Mouse (Mus musculus): ENCODE data around the gene Grcc10.

Gene Grcc10

DNA sequence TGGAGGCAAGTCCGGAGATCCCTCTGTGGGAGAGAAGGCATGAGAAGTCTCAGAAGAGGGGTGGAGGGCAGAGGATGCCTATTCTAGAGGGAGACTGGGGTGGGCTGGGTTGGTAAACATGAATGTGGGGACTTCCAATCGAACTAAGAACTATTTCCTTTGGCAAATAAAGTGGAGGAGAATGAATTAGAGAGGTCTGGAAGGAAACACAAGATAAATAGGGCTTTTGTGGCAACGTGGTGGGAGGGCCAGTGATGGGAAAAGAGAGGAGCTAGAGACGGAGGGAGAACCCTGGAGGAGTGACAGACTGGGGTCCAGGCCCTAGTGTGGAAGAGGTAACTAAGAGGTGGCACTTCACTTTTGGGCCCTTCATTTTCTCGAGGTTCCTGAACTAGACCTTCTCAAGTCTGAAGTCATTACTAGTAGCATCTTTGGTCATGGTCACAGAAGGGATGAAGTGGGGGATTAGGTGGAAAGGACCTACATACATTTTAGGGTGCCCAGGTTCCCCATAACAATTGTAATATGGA is 16.2 kb upstream of the Grcc10 start:
- in situ Hi-C loops (cut with MboI, MseI) = loop anchor here (10.0 kb wide), 1 partner anchor 823 kb away; no protein-coding TSS in a partner anchor

DNA sequence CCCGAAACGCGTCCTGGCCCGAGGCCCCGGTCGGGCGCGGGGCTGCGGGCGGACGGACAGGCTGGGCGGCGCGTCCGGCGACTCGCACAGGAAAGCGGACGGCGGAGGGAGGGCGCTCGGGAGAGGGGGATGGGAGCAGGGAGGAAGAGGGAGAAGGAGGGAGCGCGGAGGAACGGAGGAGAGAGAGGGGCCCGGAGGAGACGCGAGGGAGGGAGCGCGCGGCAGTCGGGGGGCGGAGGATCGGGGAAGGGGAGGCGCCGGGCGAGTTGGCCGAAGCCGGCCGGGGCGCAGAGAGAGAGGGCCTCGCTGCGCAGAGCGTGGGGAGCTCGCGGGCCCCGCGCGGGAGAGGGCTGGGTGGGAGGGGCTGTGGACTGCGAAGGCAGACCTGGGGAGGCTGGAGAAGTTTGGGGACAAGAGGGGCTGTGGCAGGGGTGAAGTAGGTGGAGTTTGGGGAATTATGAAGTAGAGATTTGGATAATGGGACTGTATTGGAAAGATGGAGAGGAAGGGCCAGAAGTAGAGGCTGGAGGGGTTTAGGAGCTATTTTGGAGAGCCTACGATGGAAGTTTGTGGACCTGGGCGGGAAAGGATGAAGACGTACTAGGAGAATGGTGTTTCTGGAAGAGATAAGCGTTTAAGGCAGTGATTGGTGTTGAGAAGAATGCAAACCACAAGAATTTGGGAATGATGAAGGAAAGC is 15.6 kb upstream of the Grcc10 start:
- in situ Hi-C loops (cut with MboI, MseI) = loop anchor here (10.0 kb wide), 1 partner anchor 822 kb away; no protein-coding TSS in a partner anchor

DNA sequence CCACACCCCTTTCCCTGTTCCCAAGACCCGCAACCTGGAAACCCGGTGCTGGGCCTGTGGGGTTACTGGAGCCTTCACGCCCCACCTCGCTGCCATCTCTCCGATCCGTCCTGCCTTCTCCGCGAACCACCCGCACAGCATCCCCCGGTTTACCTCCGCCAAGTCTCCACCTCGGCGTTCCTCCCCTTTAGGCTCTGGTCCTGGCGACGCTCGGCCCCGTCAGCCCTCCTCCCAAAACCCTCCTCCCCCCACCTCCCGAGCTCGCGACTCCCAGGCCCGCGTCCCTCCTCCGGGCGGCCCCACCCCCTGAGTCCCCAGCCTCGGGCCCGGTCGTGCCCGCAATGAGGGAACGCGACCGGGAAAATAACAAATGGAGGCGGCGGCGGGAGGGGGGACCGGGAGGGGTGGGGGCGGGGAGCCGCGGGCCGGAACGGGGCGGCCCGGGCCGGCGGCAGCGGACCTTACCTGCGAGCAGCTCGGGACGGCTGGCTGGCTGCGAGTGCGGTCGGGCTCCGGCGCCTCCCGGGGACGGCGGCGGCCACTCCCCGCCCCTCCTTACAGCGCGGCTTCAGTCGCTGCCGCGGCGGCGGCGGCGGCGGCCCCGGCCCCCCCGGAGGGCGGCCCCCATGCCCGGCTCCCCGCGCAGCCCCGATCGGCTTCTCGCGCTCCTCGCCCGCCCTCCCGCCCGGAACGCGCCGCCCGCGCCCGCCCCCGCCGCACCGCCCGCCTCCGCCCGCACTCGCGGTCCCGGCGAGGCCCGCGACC is 14.8 kb upstream of the Grcc10 start, which contains the start of the genes Gm45234 and Atn1:
Gene Gm45234, minus strand, starts transcription at position 191 of the 765 bp plus-strand sequence.
Gene Atn1, minus strand, starts transcription at position 694 of the 765 bp plus-strand sequence.
- in situ Hi-C loops (cut with MboI, MseI) = loop anchor here (10.0 kb wide), 1 partner anchor 821 kb away; no protein-coding TSS in a partner anchor

DNA sequence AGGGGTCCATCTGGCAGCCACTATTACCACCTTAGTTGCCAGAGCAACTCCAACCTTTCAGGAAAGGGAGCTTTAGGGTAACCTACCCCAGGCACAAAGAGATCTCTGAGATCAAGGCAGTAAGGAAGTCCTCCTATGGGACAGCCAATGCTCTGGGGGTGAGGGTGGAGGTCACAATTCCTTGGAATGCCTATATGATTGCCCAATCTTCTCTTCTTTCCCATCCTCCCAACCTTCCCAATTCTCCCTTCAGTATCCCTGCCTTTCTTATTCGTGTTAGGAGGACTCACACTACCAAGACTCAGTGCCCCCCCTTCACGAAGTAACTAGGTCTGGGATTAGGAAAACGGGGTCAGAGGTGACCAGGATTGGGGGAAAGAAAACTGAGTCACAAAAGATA is 14.1 kb upstream of the Grcc10 start:
- in situ Hi-C loops (cut with MboI, MseI) = loop anchor here (10.0 kb wide), 1 partner anchor 821 kb away; no protein-coding TSS in a partner anchor

DNA sequence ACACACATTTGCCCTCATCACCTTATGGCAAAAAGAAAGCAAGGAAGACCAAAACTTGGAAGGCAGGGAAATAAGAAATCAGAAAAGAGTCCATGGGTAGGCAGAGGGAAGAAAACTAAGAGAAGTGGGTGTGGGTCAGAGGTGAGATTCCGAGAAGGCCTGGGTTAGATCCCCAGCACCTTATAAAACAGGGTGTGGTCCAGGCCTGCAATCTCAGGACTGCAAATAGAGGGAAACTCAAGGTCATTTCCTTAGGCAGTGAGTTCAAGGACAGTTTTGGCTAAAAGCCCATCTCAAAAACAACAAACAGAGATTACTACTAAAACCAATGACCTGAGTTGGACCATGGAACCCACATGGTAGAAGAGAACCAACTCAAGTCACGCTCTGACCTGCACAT is 12.7 kb upstream of the Grcc10 start:
- in situ Hi-C loops (cut with MboI, MseI) = loop anchor here (10.0 kb wide), 1 partner anchor 819 kb away; no protein-coding TSS in a partner anchor

DNA sequence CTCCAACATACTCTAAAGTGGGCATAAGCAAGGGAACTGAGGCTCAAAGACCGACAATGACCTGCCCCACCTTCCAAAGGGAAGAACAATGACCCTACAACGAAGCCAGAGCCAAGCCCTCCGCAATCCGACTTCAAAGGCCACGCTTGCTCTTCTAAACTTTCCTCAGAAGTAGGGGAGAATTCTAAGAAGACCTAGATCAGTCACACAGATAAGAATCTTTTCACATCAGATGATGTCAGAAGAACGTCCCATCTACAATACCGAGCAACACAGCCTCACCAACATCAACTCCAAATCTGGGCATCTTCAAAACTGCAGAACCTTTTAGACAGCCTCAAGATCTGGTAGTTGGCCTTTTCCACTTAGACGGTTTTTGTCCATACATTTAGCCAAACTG is 9.2 kb upstream of the Grcc10 start:
- in situ Hi-C loops (cut with MboI, MseI) = loop anchor here (10.0 kb wide), 1 partner anchor 816 kb away; no protein-coding TSS in a partner anchor

DNA sequence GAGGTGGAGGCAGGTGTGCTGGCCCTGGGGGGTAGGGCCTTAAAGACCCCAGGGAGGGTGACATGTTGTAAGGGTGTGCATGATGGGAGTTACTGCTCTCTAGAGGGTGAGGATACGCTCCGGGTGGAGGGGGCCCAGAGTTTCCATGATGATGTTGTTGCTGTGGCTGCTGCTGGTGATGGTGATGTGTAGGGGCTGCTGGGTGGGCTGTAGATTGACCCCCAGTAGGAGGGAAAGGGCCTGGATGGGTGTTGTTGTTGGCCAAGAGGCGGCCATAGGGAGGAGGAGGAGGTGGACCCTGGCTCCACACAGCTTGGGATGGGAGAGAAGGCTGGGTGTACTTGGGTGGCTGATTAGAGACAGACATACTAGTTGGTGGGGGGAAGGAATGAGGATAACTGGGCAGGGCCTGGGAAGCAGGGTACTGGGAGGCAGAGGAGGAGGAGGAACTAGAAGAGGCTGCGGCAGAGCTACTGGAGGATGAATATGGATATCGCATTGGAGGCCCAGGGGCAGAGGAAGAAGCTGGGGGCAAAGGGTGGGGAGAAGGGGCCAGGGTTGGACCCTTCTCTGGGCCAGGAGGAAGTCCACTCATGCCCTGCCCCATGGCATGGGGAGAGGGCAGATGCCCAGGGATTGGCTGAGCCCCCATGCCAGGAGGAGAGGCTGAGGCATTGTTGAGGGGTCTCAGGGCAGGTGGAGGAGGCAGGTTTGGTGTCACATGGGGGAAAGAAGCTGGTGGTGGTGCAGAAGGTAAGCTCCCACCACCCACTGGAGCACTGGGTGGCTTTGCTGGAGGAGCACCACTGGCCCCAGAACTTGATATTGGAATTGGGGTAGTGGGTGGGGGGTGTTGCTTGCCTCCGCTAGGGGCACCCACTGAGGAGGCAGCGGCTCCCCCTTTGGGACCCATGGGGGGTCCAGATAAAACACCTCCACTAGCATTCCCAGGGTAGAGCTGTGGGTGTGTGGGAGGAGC is 5.8 kb upstream of the Grcc10 start:
- in situ Hi-C loops (cut with MboI, MseI) = no loop called here

DNA sequence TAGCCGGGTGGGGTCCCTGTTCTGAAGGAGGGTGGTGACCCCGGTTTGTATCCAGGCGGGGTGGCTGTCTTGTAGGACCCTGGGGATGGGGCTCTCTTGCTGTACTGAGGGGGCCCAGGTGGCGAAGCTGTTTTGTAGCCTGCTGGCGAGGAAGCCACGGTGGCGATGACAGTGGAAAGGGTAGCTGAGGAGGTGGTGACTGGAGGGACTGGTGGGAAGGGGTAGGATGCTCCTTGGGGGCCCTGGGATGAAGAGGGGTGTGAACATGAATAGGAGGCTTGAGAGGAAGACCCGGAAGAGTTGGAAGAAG is 5.1 kb upstream of the Grcc10 start:
- in situ Hi-C loops (cut with MboI, MseI) = no loop called here

DNA sequence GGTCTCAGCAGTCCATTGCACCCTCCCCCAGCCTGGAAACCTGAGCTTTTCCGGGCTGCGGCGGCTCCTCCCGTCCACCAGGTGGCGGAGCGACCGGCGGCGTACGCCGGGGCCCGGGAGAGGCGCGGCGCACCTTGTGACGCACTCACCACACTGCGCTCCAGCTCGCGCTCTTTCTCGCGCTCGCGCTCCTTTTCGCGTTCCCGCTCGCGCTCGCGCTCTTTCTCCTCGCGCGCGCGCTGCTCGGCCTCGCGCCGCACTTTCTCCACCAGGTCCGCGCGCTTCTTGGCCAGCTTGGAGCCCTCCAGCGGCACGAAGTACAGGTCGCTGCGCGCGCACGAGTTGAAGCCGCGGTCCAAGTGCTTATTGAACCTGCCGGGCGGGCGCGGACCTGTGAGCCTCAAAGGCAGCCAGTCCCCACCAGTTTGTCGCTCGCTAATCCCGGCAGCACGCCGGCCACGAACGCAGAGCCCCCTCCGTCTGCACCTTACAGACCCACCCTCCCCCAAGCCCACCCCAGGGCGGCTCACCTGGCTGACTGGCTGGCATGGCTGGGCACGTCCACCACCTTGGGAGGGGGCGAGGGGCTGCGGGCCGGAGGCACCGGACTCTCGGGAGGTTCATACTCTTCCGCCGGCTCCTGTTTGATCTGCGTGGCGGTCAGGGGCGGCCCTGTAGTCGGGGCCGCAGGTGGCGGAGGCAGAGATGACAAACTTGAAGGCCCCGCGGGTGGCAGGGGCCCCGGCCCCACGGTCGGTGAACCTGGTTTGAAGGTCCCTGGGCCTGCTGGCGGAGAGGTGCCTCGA is 4.5 kb upstream of the Grcc10 start:
- in situ Hi-C loops (cut with MboI, MseI) = no loop called here

DNA sequence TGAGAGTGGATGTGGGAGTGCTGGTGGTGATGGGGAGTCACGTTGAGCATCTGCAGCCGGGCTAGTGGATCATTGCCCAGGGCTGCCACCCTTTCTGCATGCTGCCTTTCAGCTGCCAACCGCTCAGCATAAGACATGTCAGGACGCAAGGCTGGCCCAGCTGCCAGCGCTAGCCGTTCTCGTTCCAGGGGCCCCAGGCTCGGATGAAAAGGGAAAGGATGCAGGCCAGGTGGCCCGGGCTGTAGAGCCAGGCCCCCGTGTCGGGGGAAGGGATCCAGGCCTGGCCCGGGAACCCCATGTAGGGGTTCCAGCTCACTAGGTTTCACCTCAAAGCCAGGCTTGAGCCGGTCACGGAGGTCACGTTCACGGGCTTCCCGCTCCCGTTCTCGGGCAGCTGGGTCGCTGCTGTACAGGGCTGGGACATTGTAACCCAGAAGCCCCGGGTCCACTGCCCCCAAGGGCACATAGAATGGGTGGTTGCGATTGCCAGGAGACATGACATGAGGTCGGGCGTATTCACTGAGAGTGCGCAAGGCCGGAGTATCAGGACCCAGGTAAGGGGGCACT is 3.7 kb upstream of the Grcc10 start:
- in situ Hi-C loops (cut with MboI, MseI) = no loop called here

DNA sequence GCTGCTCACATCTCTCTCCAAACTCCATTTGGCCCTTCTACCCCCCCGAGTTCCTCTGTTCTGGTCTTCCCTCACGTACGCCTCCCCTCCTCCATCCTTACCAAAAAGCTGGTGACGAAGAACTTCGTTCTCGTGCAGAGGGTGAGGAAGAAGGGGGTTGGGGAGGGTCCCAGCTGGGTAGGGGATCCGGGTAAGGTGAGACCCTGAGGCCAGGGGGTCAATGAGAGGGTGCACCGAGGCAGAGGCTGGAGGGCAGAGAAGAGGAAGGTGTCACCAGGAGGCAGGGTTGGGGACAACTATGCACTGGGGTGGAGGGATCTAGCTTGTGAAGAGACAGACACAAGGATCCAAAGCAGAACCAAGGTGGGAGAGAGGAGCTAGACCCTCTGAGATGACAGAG is 2.5 kb upstream of the Grcc10 start:
- in situ Hi-C loops (cut with MboI, MseI) = no loop called here

DNA sequence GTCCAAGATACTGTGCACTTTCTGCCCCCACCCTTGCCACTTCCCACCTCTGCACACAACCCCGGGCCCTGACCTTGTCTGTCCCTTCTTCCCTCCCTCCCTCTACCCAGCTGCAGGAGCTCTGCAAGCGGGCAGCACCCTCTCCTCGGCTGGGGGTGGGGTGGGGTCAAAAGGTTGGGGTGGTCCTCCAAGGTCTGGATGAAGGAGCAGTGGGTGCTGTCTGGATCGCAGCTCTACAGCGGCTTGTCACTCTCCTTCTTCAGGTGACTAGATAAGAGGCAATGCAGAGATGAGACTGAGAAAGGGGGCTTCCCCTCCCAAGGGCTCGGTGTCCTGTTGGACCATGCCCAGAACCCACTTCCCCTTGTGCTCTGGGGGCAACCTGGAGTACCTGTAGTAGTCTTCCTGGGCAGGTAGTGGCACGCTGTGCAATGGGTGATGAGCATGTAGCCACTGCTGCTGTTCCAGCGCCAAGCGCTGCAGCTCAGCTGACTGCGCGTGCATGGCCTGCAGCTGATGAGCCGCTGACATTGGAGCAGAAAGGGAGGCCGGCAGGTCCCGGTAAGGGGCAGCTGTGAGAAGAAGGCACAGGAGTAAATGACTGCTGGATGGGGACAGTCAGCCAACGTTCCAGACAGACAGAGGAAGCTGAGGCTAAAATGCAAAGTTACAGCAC is 1.8 kb upstream of the Grcc10 start:
- in situ Hi-C loops (cut with MboI, MseI) = no loop called here

DNA sequence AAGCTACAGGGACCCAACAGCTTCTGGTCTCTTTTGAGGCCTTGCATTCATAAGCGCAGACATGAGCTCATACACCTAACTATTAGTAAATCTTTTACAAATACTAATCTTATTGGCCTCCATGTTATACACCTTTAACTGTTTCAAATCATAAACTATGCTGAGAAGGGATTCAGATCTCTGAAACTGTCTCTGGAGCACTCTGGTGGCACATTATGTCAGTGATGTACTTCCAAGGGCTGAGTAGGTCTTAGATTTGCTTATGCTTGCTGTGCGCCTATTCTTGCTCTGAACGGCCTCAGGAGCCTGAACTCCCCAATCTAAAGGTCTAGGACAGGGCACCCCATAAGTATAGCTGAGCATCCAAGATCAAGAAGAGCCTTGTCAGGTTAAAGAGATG is 668 bp upstream of the Grcc10 start:
- in situ Hi-C loops (cut with MboI, MseI) = no loop called here

DNA sequence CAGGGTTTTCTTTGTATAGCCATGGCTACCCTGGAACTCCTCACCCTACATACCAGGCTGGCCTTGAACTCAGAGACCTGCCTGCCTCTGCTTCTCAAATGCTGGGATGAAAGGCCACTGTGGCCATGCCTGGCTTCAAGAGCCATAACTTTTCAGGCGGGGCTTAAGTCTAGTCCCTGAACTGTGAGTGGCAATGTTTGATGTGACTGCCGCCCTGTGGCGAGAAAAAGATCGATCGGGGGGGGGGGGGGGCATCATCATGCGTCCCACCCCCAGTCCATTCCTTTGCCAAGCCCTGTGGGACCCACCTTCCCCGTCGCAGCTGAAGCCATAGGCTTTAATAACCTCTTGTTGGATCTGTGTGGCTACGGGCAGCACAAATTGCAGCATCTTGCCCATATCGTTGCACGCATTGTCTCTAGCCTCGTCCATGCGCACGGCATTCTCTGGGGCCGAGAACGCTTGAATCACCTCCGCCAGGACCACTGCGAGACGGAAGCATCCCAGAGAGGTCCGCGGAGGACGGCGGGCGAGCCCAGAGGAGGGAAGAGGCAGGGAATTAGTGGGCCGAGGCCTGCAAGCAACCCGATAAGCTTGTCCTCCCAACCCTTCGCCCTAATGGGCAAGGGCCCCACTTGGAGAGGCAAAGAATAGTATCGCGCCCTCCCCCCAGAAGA is 825 bp downstream of the Grcc10 start:
- in situ Hi-C loops (cut with MboI, MseI) = no loop called here

DNA sequence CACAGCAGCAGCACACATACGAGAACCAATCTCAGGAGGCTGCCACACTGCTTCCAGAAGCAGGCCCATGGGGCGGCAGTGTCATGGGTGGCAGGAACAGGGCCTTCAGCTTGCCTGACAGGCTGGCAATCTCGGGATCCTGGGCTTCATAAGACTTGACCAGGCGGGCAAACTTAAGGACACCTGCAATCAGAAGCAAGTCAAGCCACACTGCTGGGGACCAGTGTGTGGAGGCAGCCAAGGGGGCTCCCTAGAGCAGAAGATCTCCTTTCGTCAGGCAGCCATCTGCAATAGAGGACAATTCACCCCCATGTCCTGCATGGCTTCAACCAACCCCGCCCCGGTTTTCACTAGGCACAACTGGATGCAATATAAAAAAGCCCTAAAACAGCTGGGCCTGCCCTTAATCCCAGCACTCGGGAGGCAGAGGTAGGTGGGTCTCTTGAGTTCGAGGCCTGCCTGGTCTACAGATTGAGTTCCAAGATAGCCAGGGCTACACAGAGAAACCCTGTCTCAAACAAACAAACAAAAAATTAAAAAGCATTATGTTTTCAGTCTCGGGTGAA is 1.9 kb downstream of the Grcc10 start:
- in situ Hi-C loops (cut with MboI, MseI) = loop anchor here (10.0 kb wide), 1 partner anchor 1915 kb away; no protein-coding TSS in a partner anchor

DNA sequence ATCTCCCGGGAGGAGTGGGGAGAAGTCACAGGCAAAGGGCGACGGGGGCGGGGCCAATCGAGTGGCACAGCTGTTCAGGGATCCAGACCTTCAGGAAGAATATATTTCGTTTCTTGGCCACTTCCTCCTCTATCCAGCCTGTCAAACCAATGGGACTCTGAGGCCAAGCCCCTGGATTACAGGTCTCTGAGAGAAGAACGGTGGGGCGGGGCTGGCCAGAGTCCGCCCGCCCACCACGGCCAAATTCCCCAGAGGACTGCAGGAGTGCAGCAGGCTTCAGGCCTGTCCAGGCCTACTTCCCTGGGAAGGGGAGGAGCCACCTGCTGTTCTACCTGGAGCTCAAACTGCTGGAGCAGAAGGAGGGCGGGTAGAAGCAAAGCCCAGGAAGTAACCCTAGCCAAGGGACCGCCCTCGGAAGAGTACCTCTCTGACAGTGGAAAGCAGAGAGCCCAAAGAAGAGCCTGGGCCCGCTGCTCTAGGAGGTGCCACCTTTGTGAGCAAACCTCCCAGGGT is 2.6 kb downstream of the Grcc10 start, which contains the start of gene Ptpn6:
Gene Ptpn6, minus strand, starts transcription at position 204 of the 513 bp plus-strand sequence.
- in situ Hi-C loops (cut with MboI, MseI) = loop anchor here (10.0 kb wide), 1 partner anchor 1914 kb away; no protein-coding TSS in a partner anchor

DNA sequence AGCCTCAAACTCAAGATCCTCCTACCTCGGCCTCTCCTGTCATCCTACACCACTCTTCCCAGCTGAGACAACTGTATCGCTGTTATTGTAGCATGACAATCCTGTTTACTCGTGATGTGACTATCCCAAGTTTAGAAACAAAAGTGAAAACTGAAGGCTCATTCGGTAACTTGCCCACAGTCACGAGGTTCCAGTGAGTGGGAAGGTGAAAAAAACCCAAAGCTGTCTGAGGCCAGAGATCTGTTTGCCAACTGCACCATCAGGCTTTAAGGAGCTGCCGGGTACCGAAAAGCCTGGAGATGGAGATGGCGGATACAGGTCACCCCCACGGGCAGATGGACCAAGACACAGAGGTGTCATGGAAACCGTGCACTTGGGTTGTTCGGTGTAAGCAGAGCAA is 4.1 kb downstream of the Grcc10 start:
- in situ Hi-C loops (cut with MboI, MseI) = loop anchor here (10.0 kb wide), 1 partner anchor 1912 kb away; no protein-coding TSS in a partner anchor

DNA sequence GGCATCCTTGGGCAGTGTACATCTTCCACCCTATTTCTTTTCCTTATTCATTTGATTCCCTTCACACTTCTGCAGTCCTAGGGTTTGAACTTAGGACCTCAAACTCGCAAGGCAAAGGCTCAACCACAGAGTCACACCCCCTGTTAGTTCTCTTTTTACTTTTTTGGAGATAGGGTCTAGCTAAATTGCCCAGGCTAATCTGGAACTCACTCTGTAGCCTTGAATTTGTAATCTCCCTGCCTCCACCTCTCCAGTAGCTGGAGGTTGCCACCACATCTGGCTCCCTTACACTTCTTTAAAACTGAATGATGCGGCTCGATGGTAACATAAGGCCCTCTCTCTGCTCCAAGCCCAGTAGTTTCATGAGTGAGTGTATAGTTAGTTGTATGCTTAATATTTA is 6.8 kb downstream of the Grcc10 start:
- in situ Hi-C loops (cut with MboI, MseI) = loop anchor here (10.0 kb wide), 1 partner anchor 1910 kb away; no protein-coding TSS in a partner anchor
